Mouse (Mus musculus): ENCODE measurements around the gene Abi3. TPM values are rescaled to one million over a fixed set of nuclear protein-coding genes. Genes with fewer than 3 reads are reported as not detected.

The Abi3 gene
- total RNA-seq, 2 experiments from 2014 or later, result 5.5 to 6.7 TPM

DNA sequence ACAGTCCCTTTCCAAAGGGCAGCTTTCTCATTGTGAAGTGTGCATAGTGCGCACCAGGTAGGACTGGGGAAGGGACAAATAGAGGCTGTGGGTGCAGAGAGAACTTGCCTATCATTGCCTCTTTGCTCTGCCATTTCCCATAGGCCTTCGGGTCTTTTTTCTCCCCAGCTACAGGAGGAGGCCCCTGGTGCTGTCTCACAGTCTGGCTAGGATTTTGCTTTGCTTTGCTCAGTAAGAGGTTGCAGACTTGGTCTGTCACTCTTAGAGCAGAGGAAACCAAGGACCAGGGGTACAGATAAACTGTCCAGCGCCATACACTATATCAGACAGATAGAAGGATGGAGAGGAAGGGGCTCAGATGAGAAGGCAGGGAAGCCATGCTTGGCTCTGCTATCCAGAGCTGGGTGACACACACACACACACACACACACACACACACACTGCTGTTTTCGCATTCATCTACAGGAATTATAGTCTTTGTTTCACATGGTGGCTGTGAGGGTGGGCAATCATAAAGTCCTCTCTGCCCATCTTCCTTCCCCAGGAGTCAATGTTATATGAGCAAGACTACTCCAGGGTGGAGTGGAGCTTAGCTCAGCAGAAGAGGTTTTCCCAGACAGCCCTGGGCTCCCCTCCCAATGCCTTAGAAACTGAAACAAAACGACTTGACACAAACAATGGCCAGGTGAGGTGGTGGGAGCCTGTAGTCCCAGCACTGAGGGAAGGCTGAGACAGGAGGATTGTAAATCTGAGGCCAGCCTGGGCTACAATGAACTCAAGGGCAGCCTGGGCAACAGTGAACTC is 1.4 kb downstream of the Abi3 start:
- no peak for ATAC-seq (replicated peaks; ENCODE audit: low FRiP score, poor library complexity, severe bottlenecking)

DNA sequence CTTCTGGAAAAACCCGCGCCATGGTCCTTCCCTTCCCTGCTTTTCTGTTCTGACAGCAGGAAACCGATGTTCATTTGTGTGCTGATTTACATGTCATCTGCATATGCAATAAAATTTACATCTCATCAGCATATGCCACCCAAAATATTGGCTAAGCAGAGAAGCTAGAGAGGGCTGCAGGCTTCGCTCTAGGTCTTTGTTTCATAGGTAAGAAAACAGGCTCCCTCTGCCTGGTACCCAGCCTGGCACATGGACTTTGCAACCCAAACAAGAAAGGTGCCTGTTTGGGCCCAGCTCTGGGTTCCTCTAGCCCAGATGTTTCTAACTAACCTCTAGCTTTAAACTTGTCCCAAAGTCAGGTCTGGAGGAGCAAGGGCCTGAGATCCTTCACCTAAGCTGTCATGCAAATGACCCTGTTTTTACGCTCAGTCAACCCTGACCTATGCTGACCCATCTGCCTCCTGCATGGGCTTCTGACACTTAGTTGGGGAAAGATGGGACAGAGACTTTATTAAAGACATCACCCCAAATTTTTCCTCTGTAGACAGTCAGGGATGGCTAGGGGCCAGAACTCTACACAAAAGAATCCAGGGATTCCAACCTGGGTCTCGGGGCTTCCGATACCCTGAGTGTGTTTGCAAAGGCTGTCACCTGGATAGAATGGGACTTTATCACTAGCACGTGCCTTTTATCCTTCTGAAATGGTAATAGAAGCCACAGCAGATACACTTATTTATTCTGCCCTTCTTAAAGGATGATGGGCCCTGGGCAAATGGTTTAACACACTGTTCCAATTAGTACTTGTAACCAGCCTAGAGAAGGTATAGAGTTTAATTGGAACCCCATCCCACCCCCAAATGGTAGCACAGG is 3.0 kb downstream of the Abi3 start:
- ATAC-seq (replicated peaks; ENCODE audit: low FRiP score, poor library complexity, severe bottlenecking), result no peak

DNA sequence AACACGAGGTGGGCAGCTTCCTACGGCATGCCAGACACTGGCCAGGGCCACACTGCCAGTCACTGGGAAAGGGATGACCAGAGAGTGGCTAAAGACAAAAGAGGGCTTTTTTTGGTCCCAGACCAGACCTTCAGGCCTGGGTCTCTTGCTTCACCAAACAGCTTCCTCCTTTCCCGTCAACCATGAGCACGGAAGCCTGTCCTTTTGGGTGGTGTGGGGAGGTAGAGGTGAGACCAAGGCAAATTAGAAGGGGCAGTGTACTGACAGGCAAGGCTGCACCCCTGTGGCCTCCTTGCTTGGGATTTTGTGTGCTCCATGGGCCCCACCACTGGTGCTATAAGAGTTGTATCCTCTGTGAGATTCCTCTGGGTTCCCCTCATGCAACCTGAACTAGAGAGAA is 3.7 kb downstream of the Abi3 start:
- ATAC-seq (replicated peaks; ENCODE audit: low FRiP score, poor library complexity, severe bottlenecking), result no peak

DNA sequence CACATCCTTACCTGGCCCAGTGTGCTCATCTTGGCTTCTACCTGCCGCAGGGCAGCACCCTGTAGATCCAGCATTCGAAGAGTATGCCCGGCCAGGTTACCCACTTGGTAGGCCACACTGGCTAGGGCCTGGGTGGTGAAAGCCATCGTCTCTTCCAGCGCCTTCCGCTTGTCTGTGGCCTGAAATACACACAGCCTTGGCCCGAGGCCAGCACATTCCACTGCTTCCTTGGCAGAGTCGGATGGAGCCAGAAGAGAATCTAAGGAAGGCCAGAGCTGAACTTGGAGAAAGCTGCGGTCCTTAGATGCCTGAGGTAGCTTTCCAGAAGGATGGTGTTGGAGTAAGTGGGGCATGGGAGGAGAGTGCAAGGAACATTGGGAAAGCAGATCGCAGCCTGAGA is 5.2 kb downstream of the Abi3 start, which contains the start of gene Gngt2:
TSS of gene Gngt2 (plus strand) at position 158 of the 400 bp plus-strand sequence.
- ATAC-seq (replicated peaks; ENCODE audit: low FRiP score, poor library complexity, severe bottlenecking), result no peak

DNA sequence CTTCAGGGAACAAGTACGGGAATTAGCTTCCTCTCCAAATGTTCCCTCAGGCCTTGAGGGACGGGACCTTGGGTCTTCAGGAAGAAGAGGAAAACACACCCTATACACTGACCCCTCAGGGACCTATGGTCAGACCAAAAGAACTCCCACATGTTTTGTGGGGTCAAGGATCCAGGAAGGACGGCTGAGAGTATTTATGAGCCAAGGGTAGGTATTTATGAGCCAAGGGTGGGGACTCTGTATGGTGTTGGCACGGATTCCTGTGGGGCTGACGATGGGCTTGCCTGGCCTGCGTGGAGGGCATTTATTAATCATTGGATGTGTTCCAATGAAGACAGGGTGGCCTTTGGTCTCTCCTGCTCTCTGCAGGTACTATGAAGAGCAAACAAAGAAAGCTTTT is 5.8 kb downstream of the Abi3 start:
- no peak for ATAC-seq (replicated peaks; ENCODE audit: low FRiP score, poor library complexity, severe bottlenecking)

DNA sequence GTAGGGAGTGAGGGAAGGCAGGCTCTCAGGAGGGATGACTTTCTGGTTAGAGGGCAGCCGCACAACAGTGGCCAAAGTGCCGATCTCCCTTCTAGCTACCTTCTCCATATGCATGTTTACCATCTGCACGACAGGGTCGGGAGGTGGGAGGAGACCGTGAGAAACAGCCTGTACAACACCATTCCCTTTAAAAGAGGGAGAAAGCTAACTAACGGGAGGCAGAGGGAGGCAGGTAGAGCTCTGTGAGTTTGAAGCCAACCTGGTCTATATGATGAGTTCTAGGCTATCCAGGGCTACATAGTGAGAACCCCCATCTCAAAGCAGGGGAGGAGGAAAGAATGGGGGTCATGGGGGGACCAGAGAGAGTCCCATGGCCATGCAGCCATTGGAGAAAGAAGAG is 6.4 kb downstream of the Abi3 start:
- no peak for ATAC-seq (replicated peaks; ENCODE audit: low FRiP score, poor library complexity, severe bottlenecking)

DNA sequence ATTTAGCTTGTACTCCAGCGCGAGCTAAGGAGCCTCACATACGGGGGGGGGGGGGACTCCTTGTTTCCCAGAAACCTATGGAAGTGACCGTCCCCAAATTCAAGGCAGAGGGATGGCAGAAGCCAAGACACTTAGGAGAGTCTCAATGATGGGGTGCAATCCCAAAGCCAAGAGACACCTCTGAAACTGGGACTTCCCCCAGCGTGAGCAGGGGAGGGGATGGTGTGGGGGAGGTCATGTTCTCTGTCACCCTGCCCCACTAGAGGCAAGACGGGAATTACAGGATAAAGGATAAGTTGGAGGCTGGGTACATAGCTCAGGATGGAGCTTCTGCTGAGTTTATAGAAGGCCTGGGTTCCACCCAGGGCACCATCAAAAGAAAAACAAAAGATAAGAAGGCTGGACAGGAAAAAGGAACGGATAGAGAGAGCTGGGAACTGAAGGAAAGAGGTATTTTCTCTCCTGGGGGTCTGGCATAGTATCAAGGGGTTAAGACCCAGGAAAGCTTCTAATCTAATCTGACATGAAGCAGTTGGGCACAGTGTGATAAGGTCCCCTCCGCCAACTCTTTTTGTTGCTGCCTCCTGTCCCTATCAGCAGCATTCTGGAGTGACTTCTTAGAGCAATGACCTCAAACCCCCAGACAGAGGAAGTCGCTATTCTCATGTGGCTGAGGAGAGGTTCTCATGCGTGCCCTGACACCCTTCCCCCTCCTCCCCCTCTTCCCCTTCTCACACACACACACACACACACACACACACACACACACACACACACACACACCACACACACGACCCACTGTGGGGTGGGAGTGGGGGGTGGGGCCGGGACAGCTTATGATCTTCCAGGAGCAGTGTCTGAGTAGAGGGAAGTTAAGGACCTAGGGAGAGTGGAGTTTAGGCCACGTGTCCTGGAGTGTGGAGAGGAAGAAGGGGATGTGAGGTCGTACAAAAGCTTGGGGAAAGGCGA is 7.2 kb downstream of the Abi3 start:
- ATAC-seq (replicated peaks; ENCODE audit: low FRiP score, poor library complexity, severe bottlenecking), result no peak

DNA sequence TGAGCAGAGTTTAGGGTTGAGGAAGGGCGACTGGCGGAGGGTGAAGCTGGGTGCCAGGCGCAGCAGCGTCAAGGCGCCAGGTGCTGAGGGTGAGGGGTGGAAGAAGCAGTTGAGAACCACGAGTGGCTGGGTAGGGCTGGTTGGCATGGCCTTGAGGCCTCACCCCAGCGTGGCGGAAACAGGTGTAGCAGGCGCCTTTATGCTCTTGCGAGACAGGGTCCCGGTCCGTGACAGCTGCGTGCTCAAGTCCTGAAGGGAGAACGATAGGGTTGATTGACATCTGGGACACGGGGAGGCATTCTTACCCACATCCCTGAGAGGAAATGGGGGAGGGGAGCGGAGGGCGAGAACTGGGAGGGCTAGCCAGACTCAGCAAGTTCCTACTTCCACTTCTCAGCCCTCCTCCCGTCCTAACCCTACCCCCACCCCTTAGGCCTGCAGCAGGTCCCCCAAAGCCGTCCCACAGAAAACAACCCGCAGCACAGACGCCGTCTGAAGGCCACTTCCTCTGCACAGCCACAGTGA is 8.1 kb downstream of the Abi3 start:
- no peak for ATAC-seq (replicated peaks; ENCODE audit: low FRiP score, poor library complexity, severe bottlenecking)

DNA sequence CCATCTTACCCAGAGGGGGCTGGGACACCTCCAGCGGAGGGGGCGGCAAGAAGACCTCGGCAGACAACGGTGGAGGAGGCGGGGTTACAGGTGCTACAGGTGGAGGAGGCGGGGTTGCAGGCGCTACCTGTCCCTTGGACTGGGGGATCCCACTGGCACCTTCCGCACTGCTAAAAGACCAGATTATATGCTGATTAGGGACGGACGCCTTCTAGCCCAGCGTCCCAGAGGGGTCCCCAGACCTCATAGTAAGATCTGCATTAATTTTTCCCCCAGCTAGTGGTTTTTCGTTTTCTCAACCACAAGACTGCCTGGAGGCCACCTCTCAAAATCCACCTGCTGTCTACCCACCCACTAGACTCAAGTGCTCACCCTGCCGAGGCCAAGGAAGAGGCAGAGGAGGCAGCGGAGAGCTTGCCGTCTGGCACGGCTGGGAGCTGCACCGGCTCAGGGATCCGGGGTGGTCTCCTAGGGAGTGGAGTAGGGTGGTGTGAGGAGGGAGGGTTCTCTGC is 8.6 kb downstream of the Abi3 start:
- ATAC-seq (replicated peaks; ENCODE audit: low FRiP score, poor library complexity, severe bottlenecking), result peak; percentile 8; the same call in 1 of the 2 replicates

DNA sequence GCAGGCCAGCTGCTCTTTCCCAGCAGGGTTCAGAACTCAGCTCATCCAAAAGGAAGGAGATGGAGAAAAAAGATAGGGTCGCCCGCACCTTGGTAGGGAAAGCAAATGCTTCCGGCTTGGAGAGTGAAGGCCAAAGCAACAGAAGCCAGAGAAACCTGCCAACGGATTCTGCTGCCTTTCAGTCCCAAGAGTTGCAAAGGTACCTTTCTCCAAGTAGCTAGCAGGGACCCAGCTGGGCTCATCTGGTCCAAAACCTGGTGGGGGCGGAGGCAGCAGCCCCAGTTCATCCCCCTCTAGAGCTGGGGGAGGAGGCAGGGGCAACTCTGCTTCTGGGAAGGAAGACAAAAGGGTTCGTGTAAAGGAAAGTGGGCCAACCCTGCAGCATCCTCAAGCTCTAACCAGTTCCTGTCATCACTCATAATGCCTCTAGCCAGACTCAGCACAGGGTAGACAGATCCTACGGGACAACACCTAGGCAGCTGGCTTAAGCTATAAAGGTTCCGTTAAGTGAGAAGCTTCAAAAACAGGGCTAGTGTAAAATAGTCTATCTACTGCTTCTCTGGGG is 9.2 kb downstream of the Abi3 start:
- no peak for ATAC-seq (replicated peaks; ENCODE audit: low FRiP score, poor library complexity, severe bottlenecking)

DNA sequence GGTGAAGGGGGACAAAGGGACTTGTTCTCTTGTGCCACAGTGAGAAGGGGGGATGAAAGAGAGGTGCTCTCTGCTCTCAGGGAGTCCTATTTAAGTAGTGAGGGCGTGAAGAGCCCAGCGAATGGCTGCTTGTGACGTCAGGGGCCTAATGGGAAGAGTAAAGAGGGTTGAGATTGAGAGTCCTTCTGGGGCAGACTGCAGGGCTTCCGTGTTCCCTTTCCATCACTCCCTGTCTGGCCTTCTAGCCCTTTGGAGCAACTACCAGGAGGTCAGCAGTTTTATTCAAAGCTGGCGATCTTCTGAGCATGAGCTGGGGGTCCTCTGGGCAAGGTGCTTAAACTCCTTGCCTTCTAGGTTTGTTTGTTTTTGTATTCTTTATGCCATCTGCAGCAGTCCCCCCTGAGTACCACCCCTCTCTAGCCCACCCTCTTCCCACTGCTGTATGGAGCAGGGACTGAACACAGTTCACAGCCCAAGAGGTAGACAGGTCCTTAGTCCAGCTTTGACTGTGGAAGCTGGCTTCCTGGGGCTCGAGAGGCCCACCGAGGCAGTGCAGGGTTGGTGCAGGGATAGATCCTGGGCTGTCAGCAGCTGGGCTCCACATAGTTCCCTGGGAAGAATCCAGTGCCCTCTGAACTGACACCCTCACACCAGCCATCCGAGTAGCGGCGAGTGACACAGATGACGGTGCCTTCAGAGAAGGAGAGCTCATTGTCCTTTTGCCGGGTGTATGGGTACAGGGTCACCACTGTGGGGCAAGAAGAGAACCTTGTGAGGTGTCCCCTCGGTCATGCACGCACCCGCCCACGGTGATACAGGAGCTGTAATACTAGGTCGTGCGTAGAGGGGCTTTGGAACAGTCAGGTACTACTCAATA is 9.9 kb downstream of the Abi3 start:
- no peak for ATAC-seq (replicated peaks; ENCODE audit: low FRiP score, poor library complexity, severe bottlenecking)

DNA sequence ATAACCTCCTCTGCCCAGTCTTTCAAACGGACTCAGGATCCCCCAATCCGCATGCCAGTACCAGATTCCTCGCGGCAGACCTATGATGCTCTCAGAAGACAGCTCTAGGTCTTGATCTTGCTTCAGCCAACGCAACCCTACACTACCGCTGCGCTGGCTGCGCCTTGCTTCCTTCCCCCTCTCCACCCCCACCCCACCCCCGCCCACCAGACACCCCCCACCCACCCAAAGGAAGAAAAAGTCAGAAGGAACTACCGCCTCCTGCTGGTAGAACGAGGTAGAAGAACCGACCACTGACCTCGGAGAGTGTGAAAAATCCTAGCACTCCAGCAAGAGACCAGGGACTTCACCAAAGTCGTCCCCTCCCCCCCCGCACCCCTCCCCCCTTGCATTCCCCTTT is 10.6 kb downstream of the Abi3 start:
- no peak for ATAC-seq (replicated peaks; ENCODE audit: low FRiP score, poor library complexity, severe bottlenecking)

DNA sequence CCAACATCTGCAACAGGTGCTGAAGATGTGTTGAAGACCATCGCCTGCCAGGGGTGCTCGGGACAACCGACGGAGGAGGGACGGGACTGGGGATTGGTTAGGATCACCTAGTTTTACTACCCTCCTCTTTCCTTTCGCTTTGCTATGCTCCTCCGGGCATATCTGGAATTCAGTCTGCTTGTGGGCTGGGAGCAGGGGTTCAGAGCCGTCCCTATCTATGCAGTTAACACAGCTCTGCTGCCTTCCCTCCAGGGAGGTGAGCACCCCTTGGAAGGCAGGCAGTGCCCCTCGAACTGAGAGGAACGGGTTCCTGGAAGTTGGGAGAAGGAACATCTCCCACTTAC is 11.0 kb downstream of the Abi3 start:
- ATAC-seq (replicated peaks; ENCODE audit: low FRiP score, poor library complexity, severe bottlenecking), result no peak

DNA sequence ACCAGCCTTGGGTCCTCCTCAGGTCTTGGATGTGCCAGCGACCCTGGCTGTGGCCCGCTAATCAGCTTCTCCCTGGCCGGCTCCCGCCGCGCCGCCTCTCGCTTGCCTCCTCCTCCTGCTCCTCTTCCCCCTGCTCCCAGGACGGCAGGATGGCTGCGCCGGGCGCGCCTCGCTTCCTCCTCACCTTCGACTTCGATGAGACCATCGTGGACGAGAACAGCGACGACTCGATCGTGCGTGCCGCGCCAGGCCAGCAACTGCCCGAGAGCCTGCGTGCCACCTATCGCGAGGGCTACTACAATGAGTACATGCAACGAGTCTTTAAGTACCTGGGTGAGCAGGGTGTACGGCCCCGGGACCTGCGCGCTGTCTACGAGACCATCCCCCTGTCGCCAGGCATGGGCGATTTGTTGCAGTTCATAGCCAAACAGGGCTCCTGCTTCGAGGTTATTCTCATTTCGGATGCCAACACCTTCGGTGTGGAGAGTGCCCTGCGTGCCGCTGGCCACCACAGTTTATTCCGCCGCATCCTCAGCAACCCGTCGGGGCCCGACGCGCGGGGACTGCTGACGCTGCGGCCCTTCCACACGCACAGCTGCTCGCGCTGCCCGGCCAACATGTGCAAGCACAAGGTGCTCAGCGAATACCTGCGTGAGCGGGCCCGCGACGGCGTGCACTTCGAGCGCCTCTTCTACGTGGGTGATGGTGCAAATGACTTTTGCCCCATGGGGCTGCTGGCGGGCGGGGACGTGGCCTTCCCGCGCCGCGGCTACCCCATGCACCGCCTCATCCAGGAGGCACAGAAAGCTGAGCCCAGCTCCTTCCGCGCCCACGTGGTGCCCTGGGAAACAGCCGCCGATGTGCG is 11.6 kb downstream of the Abi3 start:
- ATAC-seq (replicated peaks; ENCODE audit: low FRiP score, poor library complexity, severe bottlenecking), result no peak

DNA sequence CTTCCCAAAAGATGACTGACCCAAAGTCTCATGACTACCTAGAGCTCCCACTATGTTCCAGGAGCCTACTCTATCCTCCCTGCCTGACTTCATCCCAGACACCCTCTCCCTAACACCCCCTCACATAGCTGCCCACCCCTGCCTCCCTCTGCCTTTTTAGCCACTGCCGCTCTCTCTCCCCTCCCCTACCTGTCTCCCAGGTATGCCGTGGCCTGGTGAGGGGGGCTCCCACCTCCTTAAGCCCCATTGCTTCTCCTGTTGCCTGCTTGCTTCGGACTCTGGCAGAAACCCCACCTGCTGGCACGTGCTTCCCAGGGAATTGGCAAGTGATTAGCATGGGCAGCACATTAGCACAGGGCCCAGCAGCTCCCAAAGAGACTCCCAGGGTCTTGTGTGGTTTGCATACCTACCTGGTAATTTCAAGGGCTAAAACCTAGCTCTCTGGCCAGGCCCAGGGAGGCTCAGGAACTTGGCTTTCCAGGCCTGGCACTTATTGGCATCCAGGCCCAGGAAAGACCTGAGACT is 12.7 kb downstream of the Abi3 start:
- ATAC-seq (replicated peaks; ENCODE audit: low FRiP score, poor library complexity, severe bottlenecking), result no peak

DNA sequence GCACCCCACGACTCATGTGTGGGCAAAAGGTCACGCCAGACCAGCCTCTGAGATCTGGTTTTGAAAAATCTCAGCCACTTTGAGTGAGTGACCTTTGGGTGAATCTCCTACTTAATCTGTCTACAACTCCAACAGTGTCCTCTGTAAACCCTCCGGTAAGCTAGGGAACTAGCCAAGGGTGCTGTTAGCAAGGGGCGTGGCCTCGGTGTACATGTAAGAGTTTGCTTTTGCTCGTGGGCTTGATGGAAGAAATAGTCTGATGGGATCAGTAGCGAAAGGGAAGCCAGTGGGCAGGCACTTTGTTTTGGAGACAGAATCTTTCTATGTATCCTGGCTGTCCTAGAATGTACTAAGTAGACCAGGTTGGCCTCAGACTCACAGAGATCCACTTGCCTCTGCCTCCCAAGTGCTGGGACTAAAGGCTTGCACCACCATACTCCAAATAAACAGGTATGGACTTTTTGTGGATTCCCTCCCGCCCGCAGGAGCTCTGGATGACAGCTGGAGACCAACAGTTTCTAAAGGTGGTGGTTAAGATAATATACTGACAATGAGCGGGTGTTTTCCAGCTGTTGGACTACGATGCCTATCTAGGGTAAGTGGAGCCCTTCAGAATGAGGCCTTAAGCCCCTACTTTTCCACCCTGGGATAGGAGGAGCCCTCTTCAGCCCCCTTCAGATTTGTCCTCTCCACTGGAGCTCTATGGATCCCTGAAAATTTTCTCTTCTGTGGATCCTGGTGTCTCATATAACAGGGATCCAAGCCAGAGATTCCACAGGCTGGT is 13.9 kb downstream of the Abi3 start:
- ATAC-seq (replicated peaks; ENCODE audit: low FRiP score, poor library complexity, severe bottlenecking), result no peak
